13 mouse cellular contexts compared by ENCODE assay signal in genomic region chr5:64599015-64599414, GRCm38 (mm10).
DNase-seq lines count a peak whose midpoint lies in the region; ATAC-seq and TF ChIP-seq lines count a peak whose summit lies in the region.
"Had no signal": no experiment of that assay in that cellular context is flagged by ENCODE, and none has a peak within 500 bp of the region (broad histone marks: within the 10 kb centered on the region; RNA-seq: fewer than 3 reads in every experiment).

No protein-coding gene starts in this region.

- H3K4me3 ChIP-seq in heart, embryonic 10.5 days = no peak overlapping the region
- no peak overlapping the region for H3K4me3 ChIP-seq in liver, postnatal 0 days (ENCODE audit: low read depth, low read length)
- H3K4me3 ChIP-seq in liver, embryonic 12.5 days = no peak overlapping the region
- no peak overlapping the region for H3K4me3 ChIP-seq in embryonic facial prominence, embryonic 10.5 days
- H3K4me3 ChIP-seq: hindbrain, embryonic 12.5 days; left cerebral cortex, adult 2 months had no signal

- H3K27me3 ChIP-seq in heart, embryonic 10.5 days (ENCODE audit: insufficient read depth, poor library complexity, severe bottlenecking) = no peaks in the 10 kb centered on the region
- H3K27me3 ChIP-seq in liver, postnatal 0 days (ENCODE audit: insufficient read depth, low read length) = no peaks in the 10 kb centered on the region
- no peaks in the 10 kb centered on the region for H3K27me3 ChIP-seq in liver, embryonic 12.5 days (replicated peaks)
- no peaks in the 10 kb centered on the region for H3K27me3 ChIP-seq in embryonic facial prominence, embryonic 10.5 days (replicated peaks; ENCODE audit: low read depth, poor library complexity, severe bottlenecking)
- H3K27me3 ChIP-seq: hindbrain, embryonic 12.5 days; Patski had no signal

- peaks cover 63% of the 10 kb centered on the region for H3K4me1 ChIP-seq in heart, embryonic 10.5 days
- peaks cover 25% of the 10 kb centered on the region for H3K4me1 ChIP-seq in liver, postnatal 0 days (ENCODE audit: insufficient read depth)
- peaks cover 56% of the 10 kb centered on the region for H3K4me1 ChIP-seq in liver, embryonic 12.5 days
- H3K4me1 ChIP-seq in embryonic facial prominence, embryonic 10.5 days = peaks cover 83% of the 10 kb centered on the region

- H3K9ac ChIP-seq in liver, postnatal 0 days (replicated peaks) = no peak overlapping the region
- H3K9ac ChIP-seq in liver, embryonic 12.5 days = no peak overlapping the region
- H3K9ac ChIP-seq: hindbrain, embryonic 12.5 days had no signal

- TF ChIP-seq CTCF in liver, postnatal 0 days (IDR thresholded peaks at IDR 0.05; ENCODE audit: low read depth) = no peak

- H3K27ac ChIP-seq in heart, embryonic 10.5 days = peak overlapping the region; percentile 87
- peak overlapping the region; percentile 65; the same call in 1 of the 2 replicates for H3K27ac ChIP-seq in liver, postnatal 0 days (ENCODE audit: low read depth)
- H3K27ac ChIP-seq in liver, embryonic 12.5 days = no peak overlapping the region; the same call in 1 of the 2 replicates
- peak overlapping the region; percentile 85 for H3K27ac ChIP-seq in embryonic facial prominence, embryonic 10.5 days (replicated peaks)
- H3K27ac ChIP-seq: left cerebral cortex, adult 2 months had no signal

- no peaks in the 10 kb centered on the region for H3K9me3 ChIP-seq in heart, embryonic 10.5 days
- no peaks in the 10 kb centered on the region for H3K9me3 ChIP-seq in liver, postnatal 0 days (ENCODE audit: low read length)
- H3K9me3 ChIP-seq in liver, embryonic 12.5 days (replicated peaks) = no peaks in the 10 kb centered on the region
- no peaks in the 10 kb centered on the region for H3K9me3 ChIP-seq in embryonic facial prominence, embryonic 10.5 days
- H3K9me3 ChIP-seq: hindbrain, embryonic 12.5 days had no signal

- no peak for DNase-seq in heart, embryonic 10.5 days (ENCODE audit: low spot score)
- no peak for DNase-seq in heart, postnatal 10 days
- DNase-seq in liver, postnatal 0 days = no peak
- peak; percentile 36 for DNase-seq in CD4-positive, CD25-positive, alpha-beta regulatory T cell, adult 2 months (ENCODE audit: low read depth, low spot score)
- DNase-seq in embryonic facial prominence, embryonic 10.5 days (ENCODE audit: low spot score) = no peak
- no peak for DNase-seq in frontal cortex, postnatal 10 days (ENCODE audit: low spot score in 2 of 2)
- no peak for DNase-seq in adrenal gland, adult (ENCODE audit: inconsistent age in 2 of 2, low spot score in 1 of 2)
- DNase-seq: adrenal gland, postnatal 14 days; right cerebral cortex, postnatal 14 days had no signal

- no peak overlapping the region for H3K4me2 ChIP-seq in liver, postnatal 0 days (ENCODE audit: low read depth, low read length)
- H3K4me2 ChIP-seq in liver, embryonic 12.5 days = no peak overlapping the region

- no peaks in the 10 kb centered on the region for H3K36me3 ChIP-seq in heart, embryonic 10.5 days
- no peaks in the 10 kb centered on the region for H3K36me3 ChIP-seq in liver, postnatal 0 days (replicated peaks; ENCODE audit: insufficient read depth, low read length)
- no peaks in the 10 kb centered on the region for H3K36me3 ChIP-seq in liver, embryonic 12.5 days
- H3K36me3 ChIP-seq in embryonic facial prominence, embryonic 10.5 days (replicated peaks) = no peaks in the 10 kb centered on the region
- H3K36me3 ChIP-seq: hindbrain, embryonic 12.5 days had no signal

- TF ChIP-seq EP300 in liver, postnatal 0 days (IDR thresholded peaks at IDR 0.05; ENCODE audit: low read depth) = no peak

- intact Hi-C loops in heart, postnatal 10 days (cut with DNase I) = loop anchor here (5.0 kb wide), 1 partner anchor 103 kb away; no protein-coding TSS in a partner anchor

- ATAC-seq in liver, postnatal 0 days = no peak
- no peak for ATAC-seq in liver, embryonic 12.5 days
- ATAC-seq: Patski had no signal

- 51% methylated on average over 3 of the region's 3 CpGs for WGBS in heart, embryonic 10.5 days
- 61% methylated on average over 3 of the region's 3 CpGs for WGBS in liver, postnatal 0 days (ENCODE audit: insufficient replicate concordance)
- 74% methylated on average over 3 of the region's 3 CpGs for WGBS in liver, embryonic 12.5 days (ENCODE audit: insufficient replicate concordance)
- WGBS in embryonic facial prominence, embryonic 10.5 days = 67% methylated on average over 3 of the region's 3 CpGs
